Mouse (Mus musculus) heart, adult 2 months (tissue): ENCODE measurements around the gene Cep128.
"Not testable (repeated sequence)": the region's sequence is repeated elsewhere in the genome, so short reads cannot be mapped to it uniquely, and the experiment has no call there.

Experiments used
- CTCF ChIP-seq: fragments of 200-600 bp; IDR thresholded peaks from 2 replicates; pipeline ENCODE4 v1.8.1; 2022; ENCODE audit warnings: antibody characterized with exemption, mild to moderate bottlenecking, moderate library complexity
- EP300 ChIP-seq: fragments of 200-500 bp; IDR thresholded peaks from 2 replicates; pipeline ENCODE4 v1.6.1; 2011; ENCODE audit warnings: low read depth, low read length, control low read depth; ENCODE audit not compliant: insufficient read depth

DNA sequence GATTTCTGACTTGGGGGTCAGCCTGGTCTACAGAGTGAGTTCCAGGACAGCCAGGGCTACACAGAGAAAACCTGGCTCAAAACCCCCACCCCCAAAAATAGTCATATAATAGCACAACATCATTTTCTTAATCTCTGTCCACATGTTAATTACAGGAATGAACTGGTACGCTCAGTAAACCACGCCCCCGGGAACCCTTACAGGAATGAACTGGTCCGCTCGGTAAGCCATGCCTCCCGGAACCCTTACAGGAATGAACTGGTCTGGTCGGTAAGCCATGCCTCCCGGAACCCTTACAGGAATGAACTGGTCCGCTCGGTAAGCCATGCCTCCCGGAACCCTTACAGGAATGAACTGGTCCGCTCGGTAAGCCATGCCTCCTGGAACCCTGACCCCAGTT, 45.6 kb downstream of the Cep128 start:
- not testable (repeated sequence) for TF ChIP-seq EP300, CTCF
